19 mouse cellular contexts compared by ENCODE assay signal in the genomic region with DNA sequence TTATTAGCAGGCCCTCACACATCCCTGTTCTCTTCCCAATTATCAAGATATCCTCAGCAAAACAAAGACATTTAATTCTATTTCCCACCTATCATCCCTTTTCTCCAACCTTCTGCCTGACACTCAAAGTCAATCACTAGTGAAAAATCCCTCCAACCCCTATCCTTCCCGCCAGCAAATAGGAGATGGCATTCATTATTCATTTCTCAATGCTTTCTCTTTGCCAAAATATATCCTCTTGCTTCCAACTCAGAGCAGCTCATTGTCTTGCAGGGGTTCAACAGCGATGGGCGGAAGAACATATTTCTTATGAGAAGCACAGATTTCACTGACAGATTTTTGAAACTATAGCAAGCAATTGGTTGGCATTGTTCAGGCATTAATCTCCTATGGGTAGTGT.
DNase-seq lines count a peak whose midpoint lies in the region; ATAC-seq and TF ChIP-seq lines count a peak whose summit lies in the region.
"Had no signal": no experiment of that assay in that cellular context is flagged by ENCODE, and none has a peak within 500 bp of the region (broad histone marks: within the 10 kb centered on the region; RNA-seq: fewer than 3 reads in every experiment).

No protein-coding gene starts in this region.

- no peak overlapping the region for H3K27ac ChIP-seq in forebrain, embryonic 14.5 days (ENCODE audit: low read depth, low read length)
- H3K27ac ChIP-seq in forebrain, embryonic 10.5 days = no peak overlapping the region
- peak overlapping the region; percentile 46; the same call in 1 of the 2 replicates for H3K27ac ChIP-seq in layer of hippocampus, adult 2 months
- peak overlapping the region; percentile 45; the same call in 1 of the 2 replicates for H3K27ac ChIP-seq in forebrain, postnatal 0 days (ENCODE audit: low read depth, low read length)
- H3K27ac ChIP-seq: embryonic facial prominence, embryonic 10.5 days; embryonic facial prominence, embryonic 12.5 days had no signal

- 71% methylated on average over 3 of the region's 3 CpGs for WGBS in forebrain, embryonic 14.5 days
- WGBS in forebrain, embryonic 10.5 days = 86% methylated on average over 3 of the region's 3 CpGs
- WGBS in forebrain, postnatal 0 days = 53% methylated on average over 3 of the region's 3 CpGs

- no peaks in the 10 kb centered on the region for H3K27me3 ChIP-seq in forebrain, embryonic 14.5 days (replicated peaks; ENCODE audit: control insufficient read depth, insufficient read depth, low read length)
- H3K27me3 ChIP-seq in forebrain, embryonic 10.5 days (ENCODE audit: poor library complexity, severe bottlenecking) = no peaks in the 10 kb centered on the region
- H3K27me3 ChIP-seq in forebrain, postnatal 0 days (ENCODE audit: insufficient read depth, low read length) = no peaks in the 10 kb centered on the region
- H3K27me3 ChIP-seq: embryonic facial prominence, embryonic 12.5 days had no signal

- H3K9me3 ChIP-seq in forebrain, embryonic 14.5 days (replicated peaks; ENCODE audit: control insufficient read depth, low read length) = no peaks in the 10 kb centered on the region
- H3K9me3 ChIP-seq in forebrain, embryonic 10.5 days = no peaks in the 10 kb centered on the region
- no peaks in the 10 kb centered on the region for H3K9me3 ChIP-seq in forebrain, postnatal 0 days (ENCODE audit: low read length)
- H3K9me3 ChIP-seq: embryonic facial prominence, embryonic 10.5 days; embryonic facial prominence, embryonic 12.5 days had no signal

- H3K9ac ChIP-seq in forebrain, embryonic 14.5 days (ENCODE audit: low read length) = no peak overlapping the region
- no peak overlapping the region for H3K9ac ChIP-seq in forebrain, postnatal 0 days
- H3K9ac ChIP-seq: embryonic facial prominence, embryonic 12.5 days had no signal

- intact Hi-C loops in heart, postnatal 36 days (cut with DNase I) = no loop called here

- no peak overlapping the region for H3K4me2 ChIP-seq in forebrain, embryonic 14.5 days (ENCODE audit: low read length)
- H3K4me2 ChIP-seq in forebrain, postnatal 0 days (ENCODE audit: low read depth) = no peak overlapping the region
- H3K4me2 ChIP-seq: embryonic facial prominence, embryonic 12.5 days had no signal

- H3K36me3 ChIP-seq in forebrain, embryonic 14.5 days (ENCODE audit: control insufficient read depth, insufficient read depth, low read length) = no peaks in the 10 kb centered on the region
- no peaks in the 10 kb centered on the region for H3K36me3 ChIP-seq in forebrain, embryonic 10.5 days (replicated peaks)
- H3K36me3 ChIP-seq in forebrain, postnatal 0 days (ENCODE audit: insufficient read depth) = no peaks in the 10 kb centered on the region
- H3K36me3 ChIP-seq: embryonic facial prominence, embryonic 10.5 days; embryonic facial prominence, embryonic 12.5 days had no signal

- H3K4me3 ChIP-seq in forebrain, embryonic 14.5 days (ENCODE audit: low read depth, low read length) = no peak overlapping the region
- H3K4me3 ChIP-seq in forebrain, embryonic 10.5 days = no peak overlapping the region
- H3K4me3 ChIP-seq in layer of hippocampus, adult 2 months = no peak overlapping the region
- H3K4me3 ChIP-seq in forebrain, postnatal 0 days (ENCODE audit: low read depth, low read length) = no peak overlapping the region
- H3K4me3 ChIP-seq: embryonic facial prominence, embryonic 10.5 days; embryonic facial prominence, embryonic 12.5 days had no signal

- ATAC-seq in forebrain, embryonic 14.5 days = peak; percentile 48; the same call in 1 of the 2 replicates
- peak; percentile 69; the same call in 1 of the 2 replicates for ATAC-seq in forebrain, postnatal 0 days

- DNase-seq in forebrain, embryonic 14.5 days (ENCODE audit: low spot score) = peak; percentile 46
- DNase-seq in forebrain, embryonic 10.5 days (ENCODE audit: extremely low spot score, low spot score) = no peak
- no peak for DNase-seq in layer of hippocampus, adult 2 months (ENCODE audit: low spot score in 2 of 2)
- no peak for DNase-seq in layer of hippocampus, adult 18-20 months (ENCODE audit: low spot score in 2 of 2)
- DNase-seq in brain, embryonic 18.5 days (ENCODE audit: low read depth, low spot score) = peak; percentile 32
- peak; percentile 24 for DNase-seq in forebrain, postnatal 0 days
- DNase-seq in right cerebral cortex, adult 18-20 months = no peak
- DNase-seq in heart, postnatal 36 days = no peak
- DNase-seq: adrenal gland, adult 2 months; adrenal gland, postnatal 10 days; adrenal gland, postnatal 25 days; cerebellum, adult 11 months; cerebellum, adult 18-20 months; cerebellum, adult 8-10 months; cerebellum, adult 9-11 months; cerebellum, postnatal 14 days; cerebellum, postnatal 36 days had no signal

- TF ChIP-seq CTCF in layer of hippocampus, adult 2 months (conservative IDR thresholded peaks at IDR 0.05) = no peak
- no peak for TF ChIP-seq CTCF in forebrain, postnatal 0 days (IDR thresholded peaks at IDR 0.05; ENCODE audit: low read depth)

- H3K4me1 ChIP-seq in forebrain, embryonic 14.5 days (ENCODE audit: control insufficient read depth, insufficient read depth, low read length) = no peaks in the 10 kb centered on the region
- no peaks in the 10 kb centered on the region for H3K4me1 ChIP-seq in forebrain, embryonic 10.5 days
- H3K4me1 ChIP-seq in forebrain, postnatal 0 days (ENCODE audit: insufficient read depth) = no peaks in the 10 kb centered on the region
- H3K4me1 ChIP-seq: embryonic facial prominence, embryonic 10.5 days; embryonic facial prominence, embryonic 12.5 days had no signal

Comparison
In these comparisons a context has a peak if more than half of its experiments do, and no peak if none do; other contexts are left out.
1. DNase-seq: peak in forebrain, embryonic 14.5 days (single experiment), brain, embryonic 18.5 days (single experiment) and forebrain, postnatal 0 days (single experiment); none in forebrain, embryonic 10.5 days (single experiment), layer of hippocampus, adult 2 months (0 of 2), layer of hippocampus, adult 18-20 months (0 of 2), right cerebral cortex, adult 18-20 months (single experiment) and heart, postnatal 36 days (0 of 2).
2. H3K27ac ChIP-seq: peak in layer of hippocampus, adult 2 months (single experiment) and forebrain, postnatal 0 days (single experiment); none in forebrain, embryonic 14.5 days (single experiment) and forebrain, embryonic 10.5 days (single experiment).